Mouse (Mus musculus): ENCODE data around the gene Obsl1. TPM values are rescaled to one million over a fixed set of nuclear protein-coding genes. Genes with fewer than 3 reads are reported as not detected.

The Obsl1 gene
- polyA plus RNA-seq, 1 experiment from 2014 or later = 22.0 TPM

Other genes starting within 250 kb of the Obsl1 start
- 16.6 and 19.3 TPM in 2 replicates for gene Ptprn, start 241.9 kb downstream of the Obsl1 start, polyA plus RNA-seq (2014; fragmentation: Nextera tagmentation; extraction: Ambion mirVana)
- gene Resp18, start 228.0 kb downstream of the Obsl1 start, polyA plus RNA-seq (2014; fragmentation: Nextera tagmentation; extraction: Ambion mirVana) = 116 and 164 TPM in 2 replicates
- 146 and 152 TPM in 2 replicates for gene Dnpep, start 188.5 kb downstream of the Obsl1 start, polyA plus RNA-seq (2014; fragmentation: Nextera tagmentation; extraction: Ambion mirVana)
- 0.32 and 1.4 TPM in 2 replicates for gene Des, start 146.1 kb downstream of the Obsl1 start, polyA plus RNA-seq (2014; fragmentation: Nextera tagmentation; extraction: Ambion mirVana)
- gene Speg, start 131.2 kb downstream of the Obsl1 start, polyA plus RNA-seq (2014; fragmentation: Nextera tagmentation; extraction: Ambion mirVana) = 15.6 and 19.4 TPM in 2 replicates
- 75.7 and 75.9 TPM in 2 replicates for gene Gmppa, start 70.5 kb downstream of the Obsl1 start, polyA plus RNA-seq (2014; fragmentation: Nextera tagmentation; extraction: Ambion mirVana)
- 16.6 and 34.3 TPM in 2 replicates for gene Asic4, start 56.0 kb downstream of the Obsl1 start, polyA plus RNA-seq (2014; fragmentation: Nextera tagmentation; extraction: Ambion mirVana)
- gene Chpf, start 27.1 kb downstream of the Obsl1 start, polyA plus RNA-seq (2014; fragmentation: Nextera tagmentation; extraction: Ambion mirVana) = 39.7 and 44.2 TPM in 2 replicates
- 42.9 and 55.9 TPM in 2 replicates for gene Tmem198, start 26.9 kb downstream of the Obsl1 start, polyA plus RNA-seq (2014; fragmentation: Nextera tagmentation; extraction: Ambion mirVana)
- 9.3 and 16.8 TPM in 2 replicates for gene Inha, start 625 bp upstream of the Obsl1 start, polyA plus RNA-seq (2014; fragmentation: Nextera tagmentation; extraction: Ambion mirVana)
- 15.7 and 21.0 TPM in 2 replicates for gene Stk11ip, start 15.1 kb upstream of the Obsl1 start, polyA plus RNA-seq (2014; fragmentation: Nextera tagmentation; extraction: Ambion mirVana)
- gene Slc4a3, start 39.8 kb upstream of the Obsl1 start, polyA plus RNA-seq (2014; fragmentation: Nextera tagmentation; extraction: Ambion mirVana) = 31.5 and 41.0 TPM in 2 replicates

All from midbrain, embryonic 14.5 days (tissue).